Mouse (Mus musculus): ENCODE data around the gene 4930404N11Rik.

The 4930404N11Rik gene

GRCm38 (mm10) chr10:81365672-81366476, at the start of gene 4930404N11Rik:
Gene 4930404N11Rik (minus strand): TSS chr10:81365816.
- DNase-seq (ENCODE audit: low spot score) = no peak

- no peak for DNase-seq (ENCODE audit: low spot score)
Measured at GRCm38 (mm10) chr10:81415146-81415545, 49.5 kb upstream of the 4930404N11Rik start.

GRCm38 (mm10) chr10:81414682-81415081, 49.1 kb upstream of the 4930404N11Rik start:
- no peak for DNase-seq (ENCODE audit: low spot score)

- DNase-seq (ENCODE audit: low spot score) = no peak
Measured at GRCm38 (mm10) chr10:81413310-81414261, 48.0 kb upstream of the 4930404N11Rik start.

- no peak for DNase-seq (ENCODE audit: low spot score)
Measured at GRCm38 (mm10) chr10:81412586-81413309, 47.1 kb upstream of the 4930404N11Rik start.

- no peak for DNase-seq (ENCODE audit: low spot score)
Measured at GRCm38 (mm10) chr10:81411471-81412400, 46.1 kb upstream of the 4930404N11Rik start.

- DNase-seq (ENCODE audit: low spot score) = no peak
Measured at GRCm38 (mm10) chr10:81410981-81411380, 45.4 kb upstream of the 4930404N11Rik start.

- no peak for DNase-seq (ENCODE audit: low spot score)
Measured at GRCm38 (mm10) chr10:81410350-81410749, 44.7 kb upstream of the 4930404N11Rik start.

- no peak for DNase-seq (ENCODE audit: low spot score)
Measured at GRCm38 (mm10) chr10:81409330-81409729, 43.7 kb upstream of the 4930404N11Rik start.

- peak; percentile 69 for DNase-seq (ENCODE audit: low spot score)
Measured at GRCm38 (mm10) chr10:81408871-81409291, 43.3 kb upstream of the 4930404N11Rik start.

- no peak for DNase-seq (ENCODE audit: low spot score)
Measured at GRCm38 (mm10) chr10:81408424-81408729, 42.8 kb upstream of the 4930404N11Rik start.

- peak; percentile 56 for DNase-seq (ENCODE audit: low spot score)
Measured at GRCm38 (mm10) chr10:81407539-81408423, 42.2 kb upstream of the 4930404N11Rik start.

- DNase-seq (ENCODE audit: low spot score) = no peak
Measured at GRCm38 (mm10) chr10:81406504-81407440, 41.2 kb upstream of the 4930404N11Rik start.

- peak; percentile 60 for DNase-seq (ENCODE audit: low spot score)
Measured at GRCm38 (mm10) chr10:81405588-81406201, 40.1 kb upstream of the 4930404N11Rik start.

- no peak for DNase-seq (ENCODE audit: low spot score)
Measured at GRCm38 (mm10) chr10:81404720-81405119, 39.1 kb upstream of the 4930404N11Rik start.

- DNase-seq (ENCODE audit: low spot score) = no peak
Measured at GRCm38 (mm10) chr10:81404082-81404481, 38.5 kb upstream of the 4930404N11Rik start.

- no peak for DNase-seq (ENCODE audit: low spot score)
Measured at GRCm38 (mm10) chr10:81403511-81403910, 37.9 kb upstream of the 4930404N11Rik start.

- no peak for DNase-seq (ENCODE audit: low spot score)
Measured at GRCm38 (mm10) chr10:81402227-81402765, 36.7 kb upstream of the 4930404N11Rik start.
